Mouse (Mus musculus) gastrocnemius, postnatal 25 days (tissue): ENCODE results near the gene Galnt10. TPM values are rescaled to one million over a fixed set of nuclear protein-coding genes. Genes with fewer than 3 reads are reported as not detected.

Experiments used
- DNase-seq: peaks from one replicate; pipeline ENCODE4 v3.0.0; 2022
- total RNA-seq, 2 experiments: library from RNA; stranded (reverse); gene quantifications; 1 replicate in 1 of 2; 2 replicates in 1 of 2; pipeline ENCODE4 v1.2.3; 2021

Gene Galnt10
- total RNA-seq, 2 experiments from 2014 or later = 6.0 to 7.5 TPM

GRCm38 (mm10) chr11:57635148-57635547 is 10.1 kb upstream of the Galnt10 start:
- no peak for DNase-seq

- DNase-seq = peak; percentile 2
Measured at GRCm38 (mm10) chr11:57643691-57644090, 1.6 kb upstream of the Galnt10 start.

DNA sequence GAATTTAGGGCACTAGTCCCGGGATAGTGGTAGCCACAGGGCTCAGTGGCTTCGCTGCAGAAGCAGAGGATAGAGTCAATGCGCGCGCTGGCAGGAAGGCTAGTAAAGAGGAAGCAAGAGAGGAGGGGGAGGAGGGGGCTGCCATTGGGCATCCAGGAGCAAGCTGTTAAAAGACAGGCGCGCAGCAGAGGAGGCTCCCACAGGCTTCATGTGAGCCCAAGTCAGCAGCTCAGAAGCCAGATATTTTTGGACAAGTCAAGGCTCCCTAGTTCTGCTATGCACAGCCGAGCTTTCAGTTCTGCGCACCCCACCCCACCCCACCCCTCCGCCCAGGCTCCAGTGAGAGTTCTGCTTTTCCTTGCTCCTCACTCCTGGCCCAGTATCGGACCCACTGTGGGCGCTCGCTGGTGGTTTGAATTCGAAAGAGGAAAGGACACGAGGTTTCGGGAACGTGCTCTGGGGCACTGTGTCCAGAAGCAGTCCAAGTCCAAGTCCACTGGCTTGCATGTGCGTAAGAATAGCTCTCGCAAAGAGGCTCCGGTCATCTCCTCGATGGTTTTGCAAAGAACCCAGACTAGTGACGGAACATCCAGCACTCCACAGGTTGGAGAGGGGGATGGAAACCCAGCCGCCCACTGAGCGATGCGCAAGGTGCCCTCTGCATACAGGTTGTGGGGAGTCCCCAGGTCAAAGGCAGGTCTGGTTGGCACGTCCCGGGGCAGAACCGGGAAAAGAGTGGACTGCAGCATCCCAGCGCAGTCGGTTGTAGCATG is 811 bp upstream of the Galnt10 start:
- peak; percentile 65 for DNase-seq

GRCm38 (mm10) chr11:57645847-57646246 is 605 bp downstream of the Galnt10 start:
- no peak for DNase-seq

DNA sequence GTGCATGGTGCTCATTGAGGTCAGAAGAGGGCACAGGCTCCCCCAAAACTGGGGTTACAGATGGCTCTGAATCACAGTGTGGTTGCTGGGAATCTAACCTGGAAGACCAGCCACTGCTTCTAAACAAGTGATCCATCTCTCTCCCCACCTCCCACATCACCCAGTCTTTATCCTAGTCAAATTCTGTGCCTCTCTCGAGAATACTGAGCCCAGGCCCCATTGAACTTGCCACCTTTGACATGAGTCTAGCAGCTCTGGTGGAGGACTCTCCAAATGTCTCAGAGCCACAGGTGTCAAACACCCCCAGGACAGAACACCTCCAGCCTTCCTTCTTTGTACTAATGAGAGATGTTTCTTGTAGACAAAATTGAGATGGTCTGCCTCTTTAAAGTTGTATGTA is 1.2 kb downstream of the Galnt10 start:
- DNase-seq = no peak

DNA sequence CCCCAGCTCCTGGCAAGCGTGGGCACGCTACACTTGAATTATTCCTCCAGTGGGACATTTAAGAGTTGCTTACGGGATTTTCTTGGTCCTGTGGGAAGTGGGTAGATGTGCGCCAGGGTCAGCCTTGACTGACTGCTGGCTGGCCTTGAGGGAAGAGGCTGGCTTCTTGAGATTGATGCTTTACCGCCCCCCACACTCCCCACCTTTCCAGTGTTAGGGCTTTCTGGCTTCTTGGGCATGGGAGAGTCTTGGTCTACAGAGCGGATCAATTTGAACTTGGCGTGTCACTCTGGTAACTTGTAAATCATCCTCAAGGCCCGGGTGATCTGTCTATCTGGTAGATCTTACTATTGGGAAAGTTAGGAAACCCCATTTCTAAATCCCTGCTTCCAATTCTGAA is 1.7 kb downstream of the Galnt10 start:
- DNase-seq = no peak

DNA sequence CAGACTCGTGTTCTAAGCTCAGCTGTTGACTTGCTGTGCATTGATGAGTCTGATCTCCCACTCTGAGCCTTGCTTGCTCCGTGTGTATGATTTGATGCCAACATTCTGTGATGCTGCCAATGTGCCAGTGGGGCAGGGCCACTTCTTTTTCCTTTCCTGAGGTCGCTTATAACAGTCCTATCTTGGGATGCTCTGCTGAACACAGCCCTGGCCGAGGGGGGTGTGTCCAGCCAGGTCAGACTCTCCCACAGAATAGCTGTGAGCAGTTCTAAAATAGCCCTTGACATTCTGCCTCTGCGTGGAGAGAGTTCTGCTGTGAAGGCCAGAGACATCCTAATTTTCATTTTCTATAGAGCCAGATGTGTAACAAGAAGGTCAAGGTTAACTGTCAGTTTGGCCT is 2.2 kb downstream of the Galnt10 start:
- peak; percentile 4 for DNase-seq

- DNase-seq = peak; percentile 3
Measured at GRCm38 (mm10) chr11:57648196-57648800, 3.1 kb downstream of the Galnt10 start.

DNA sequence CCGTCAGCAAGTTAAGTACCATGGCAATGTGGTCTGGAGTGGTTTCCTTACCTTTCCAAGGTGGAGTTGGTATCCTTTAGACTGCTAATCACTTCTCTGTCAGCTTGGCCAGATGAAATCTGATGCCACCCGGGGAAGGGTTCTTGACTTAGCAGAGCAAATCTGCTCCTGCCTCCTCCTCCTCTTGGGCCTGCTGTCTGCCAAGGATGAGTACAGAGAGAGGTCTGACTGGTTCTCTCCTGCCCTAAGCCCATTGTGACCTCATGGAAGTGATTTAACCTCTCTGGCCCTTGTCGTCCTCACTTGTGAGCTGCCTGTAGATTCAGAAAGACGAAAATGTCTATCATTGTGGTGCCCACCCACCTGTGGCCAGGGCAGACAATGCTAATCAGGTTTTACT is 4.0 kb downstream of the Galnt10 start:
- peak; percentile 5 for DNase-seq

DNA sequence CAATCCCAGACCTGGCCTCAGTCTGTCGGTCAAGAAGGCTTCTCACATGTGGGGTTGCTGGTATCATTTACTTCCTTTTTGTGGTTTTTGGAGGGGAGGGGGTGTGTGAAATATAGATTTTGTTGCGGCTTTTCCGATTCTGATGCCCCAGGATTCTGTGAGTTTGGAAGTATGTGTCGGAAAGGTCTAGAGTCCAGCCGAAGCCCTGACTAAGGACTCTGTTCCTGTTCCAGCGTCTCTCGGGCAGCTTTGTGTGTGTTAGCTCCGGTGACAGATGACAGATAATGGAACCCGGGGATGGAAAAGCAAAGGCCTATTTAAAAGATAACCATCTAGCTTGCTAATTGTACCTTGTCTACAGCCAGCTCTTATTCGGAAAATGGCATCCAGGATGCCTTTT is 4.4 kb downstream of the Galnt10 start:
- no peak for DNase-seq

GRCm38 (mm10) chr11:57650867-57651266 is 5.6 kb downstream of the Galnt10 start:
- peak; percentile 3 for DNase-seq

DNA sequence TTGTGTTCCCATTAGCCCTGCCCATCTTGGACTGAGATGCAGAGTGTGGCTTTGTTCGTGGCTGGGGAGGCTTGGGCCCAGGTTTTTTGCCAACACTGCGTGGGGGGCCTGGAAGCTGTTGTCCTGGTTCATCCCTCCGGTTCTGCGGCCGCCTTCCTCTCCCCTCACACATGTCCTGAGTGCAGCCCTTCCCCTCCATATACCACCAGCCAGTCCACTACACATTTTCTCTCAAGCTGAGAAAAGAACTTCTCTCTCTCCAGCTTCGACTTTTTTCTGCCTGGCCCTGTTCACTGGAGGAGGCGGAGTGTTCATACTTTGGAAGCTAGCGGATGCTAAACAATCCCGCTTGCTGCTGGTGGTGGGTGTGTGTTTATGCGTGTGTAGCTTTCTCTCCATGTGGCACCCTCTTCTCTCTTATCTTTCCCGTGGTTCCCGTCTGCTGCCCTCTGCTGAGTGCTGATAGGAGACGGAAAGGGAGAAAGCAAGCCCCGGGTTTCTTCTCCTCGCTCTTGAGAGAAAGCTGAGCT is 6.1 kb downstream of the Galnt10 start:
- peak; percentile 7 for DNase-seq

DNA sequence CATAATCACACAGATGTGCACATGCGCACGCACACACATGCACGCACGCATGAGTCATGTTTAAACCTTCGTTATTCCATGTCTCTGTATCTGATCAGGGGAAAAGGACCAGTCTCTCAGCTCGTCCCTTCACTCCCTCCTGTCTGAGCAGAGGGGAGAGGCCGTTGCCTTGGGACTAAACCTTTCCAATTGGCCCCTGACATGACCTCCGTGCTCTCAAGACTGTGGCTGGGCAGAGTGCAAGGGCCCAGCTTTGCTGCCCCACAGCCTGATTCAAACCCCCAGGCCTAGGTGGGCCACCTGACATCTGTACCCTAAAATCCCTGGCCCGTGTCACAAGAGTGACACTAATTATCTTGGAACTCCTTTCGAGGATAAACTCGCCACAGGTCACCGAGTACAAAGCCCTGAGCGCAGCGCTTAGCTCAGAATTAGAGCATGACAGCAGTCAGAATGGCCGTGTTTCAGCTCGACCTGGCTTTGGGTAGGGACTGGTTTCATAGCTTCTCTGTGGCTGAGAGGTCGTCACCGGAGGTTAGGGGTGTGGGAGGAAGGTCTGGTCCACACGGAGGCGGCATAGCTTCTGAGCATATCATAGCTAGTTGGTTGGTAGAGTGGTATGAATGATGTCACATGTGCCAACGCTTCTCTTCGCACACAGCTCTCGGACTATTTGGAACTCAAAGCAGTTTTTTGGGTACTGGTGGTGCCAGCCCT is 7.1 kb downstream of the Galnt10 start:
- peak; percentile 2 for DNase-seq

DNA sequence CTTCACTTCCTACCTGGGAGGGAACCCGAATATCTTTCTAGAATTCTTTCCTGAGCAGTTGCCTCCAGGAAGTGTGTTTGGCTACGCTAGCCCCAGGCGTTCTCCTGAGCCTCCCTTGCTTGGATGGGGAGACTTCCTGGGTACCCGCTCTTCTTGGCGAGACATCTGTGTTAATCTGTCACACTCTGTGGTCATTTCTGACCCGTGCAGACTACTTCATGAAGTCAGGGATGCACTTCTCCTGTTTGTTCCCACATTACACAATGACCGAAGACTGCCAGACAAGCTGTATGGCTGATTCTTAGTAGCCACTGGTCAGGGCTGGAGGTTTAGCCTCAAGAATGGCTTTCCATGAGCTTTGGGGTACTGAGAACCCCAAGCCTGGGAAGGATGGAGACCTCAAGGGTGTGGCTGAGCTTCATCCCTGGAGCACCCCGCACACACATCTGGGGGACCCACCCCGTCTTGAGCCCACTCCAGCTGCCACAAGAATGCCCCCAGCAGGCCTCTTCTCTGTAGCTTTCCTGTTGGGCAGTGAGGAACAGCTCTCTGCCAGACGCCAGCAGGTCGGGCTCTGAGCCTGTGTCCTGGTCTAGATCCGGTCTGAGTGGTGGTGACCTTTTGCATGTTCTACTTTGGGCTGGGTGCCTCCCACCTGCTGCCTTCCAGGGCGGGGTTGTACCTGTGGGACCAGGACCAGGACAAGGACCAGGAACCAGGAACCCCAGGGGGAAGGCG is 7.8 kb downstream of the Galnt10 start:
- DNase-seq = peak; percentile 4

- DNase-seq = peak; percentile 2
Measured at GRCm38 (mm10) chr11:57653796-57654195, 8.6 kb downstream of the Galnt10 start.

GRCm38 (mm10) chr11:57654386-57654785 is 9.1 kb downstream of the Galnt10 start:
- DNase-seq = peak; percentile 3

- peak; percentile 10 for DNase-seq
Measured at GRCm38 (mm10) chr11:57654977-57655397, 9.7 kb downstream of the Galnt10 start.

DNA sequence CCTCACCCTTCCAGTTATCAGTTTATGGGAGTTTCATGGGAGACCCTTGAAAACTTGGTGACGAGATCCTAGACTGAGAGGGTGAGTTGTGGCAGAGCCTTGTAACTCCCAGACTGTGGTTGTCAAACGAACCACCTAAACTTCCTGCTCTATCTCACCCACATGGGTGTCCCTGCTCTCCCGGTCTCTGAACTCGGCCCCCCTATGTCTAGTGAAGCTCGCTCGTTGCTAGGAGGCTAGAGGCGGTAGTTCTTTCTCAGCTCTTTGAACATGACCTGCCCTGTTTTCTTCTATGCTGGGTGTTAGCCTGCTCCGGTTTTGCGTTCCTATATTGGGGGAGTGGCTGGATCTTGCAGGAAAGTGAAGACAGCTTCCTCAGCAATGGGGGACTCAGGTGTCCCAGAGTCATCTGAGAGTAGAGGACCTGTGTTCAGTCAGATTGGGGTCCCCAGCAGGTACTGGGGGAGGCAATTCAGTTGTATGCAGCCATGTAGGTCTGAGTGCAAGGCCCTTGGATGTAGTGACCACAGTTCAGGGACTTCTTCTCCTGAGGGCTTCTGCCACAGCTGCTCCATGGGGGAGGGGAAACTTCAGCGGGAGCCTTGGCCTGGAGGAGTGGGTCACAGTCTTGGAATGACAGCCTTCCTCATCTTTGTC is 10.6 kb downstream of the Galnt10 start:
- peak; percentile 4 for DNase-seq

DNA sequence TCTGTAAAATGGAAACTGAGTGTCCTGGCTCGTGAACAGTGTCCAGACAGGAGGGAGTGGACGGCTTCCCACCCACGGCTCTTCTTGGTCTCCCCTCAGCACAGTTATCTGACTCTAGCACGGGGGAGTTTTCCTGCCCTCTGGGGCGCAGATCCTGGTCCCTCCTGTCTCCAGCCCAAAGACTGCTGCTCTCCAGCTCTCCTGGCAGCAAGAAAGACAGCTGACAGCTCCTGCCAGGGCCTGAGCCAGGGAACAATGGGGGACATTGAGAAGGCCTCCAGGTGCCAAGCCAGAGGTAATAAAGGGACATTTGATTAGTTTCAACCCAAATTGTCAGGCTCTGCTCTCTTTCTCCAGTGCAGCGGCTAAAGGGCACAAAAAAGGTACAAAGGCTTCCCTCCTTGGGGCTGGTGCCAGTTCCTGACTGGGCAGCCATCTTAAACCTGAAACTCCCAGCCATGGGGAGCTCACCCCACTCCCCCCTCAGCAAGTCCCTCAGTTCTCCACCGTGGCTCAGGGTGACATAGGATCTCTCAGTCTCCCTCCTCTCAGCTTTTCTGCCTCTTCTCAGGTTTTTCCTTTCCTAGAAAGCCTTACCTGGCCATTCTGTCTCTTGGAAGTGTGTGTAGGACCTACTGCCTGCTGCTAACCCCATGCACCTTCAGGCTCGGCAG is 11.5 kb downstream of the Galnt10 start:
- peak; percentile 9 for DNase-seq

GRCm38 (mm10) chr11:57657370-57658072 is 12.3 kb downstream of the Galnt10 start:
- peak; percentile 4 for DNase-seq
